Mouse (Mus musculus) brain, adult 2 months (tissue): ENCODE measurements around the gene Tnks1bp1.

Experiments
- DNase-seq: peaks from one replicate; pipeline ENCODE4 v3.0.0; 2011; ENCODE audit warnings: low read depth, low spot score

The Tnks1bp1 gene

GRCm38 (mm10) chr2:85073751-85074150 is 25.9 kb downstream of the Tnks1bp1 start:
- no peak for DNase-seq

GRCm38 (mm10) chr2:85088716-85089646 is 41.2 kb downstream of the Tnks1bp1 start:
- DNase-seq, result no peak

- DNase-seq, result peak; percentile 39
These were observed 43.5 kb downstream of the Tnks1bp1 start for GRCm38 (mm10) chr2:85091325-85091724.

GRCm38 (mm10) chr2:85093376-85093775 is 45.6 kb downstream of the Tnks1bp1 start:
- no peak for DNase-seq

GRCm38 (mm10) chr2:85095906-85096305 is 48.1 kb downstream of the Tnks1bp1 start:
- DNase-seq, result no peak

GRCm38 (mm10) chr2:85098014-85098413 is 50.2 kb downstream of the Tnks1bp1 start:
- DNase-seq, result no peak

GRCm38 (mm10) chr2:85098824-85099511 is 51.1 kb downstream of the Tnks1bp1 start:
- no peak for DNase-seq

GRCm38 (mm10) chr2:85103201-85103600 is 55.4 kb downstream of the Tnks1bp1 start:
- DNase-seq, result no peak

- DNase-seq, result no peak
These were observed 57.7 kb downstream of the Tnks1bp1 start for GRCm38 (mm10) chr2:85105426-85106013.

- DNase-seq, result peak; percentile 29
These were observed 58.4 kb downstream of the Tnks1bp1 start for GRCm38 (mm10) chr2:85106068-85106790.

- DNase-seq, result no peak
These were observed 59.1 kb downstream of the Tnks1bp1 start for GRCm38 (mm10) chr2:85106941-85107340.

GRCm38 (mm10) chr2:85110288-85110875 is 62.6 kb downstream of the Tnks1bp1 start:
- DNase-seq, result peak; percentile 53
